Mouse (Mus musculus): ENCODE data around the gene Zcchc14. TPM values are rescaled to one million over a fixed set of nuclear protein-coding genes. Genes with fewer than 3 reads are reported as not detected.

The Zcchc14 gene
- polyA plus RNA-seq, 1 experiment, result 31.4 TPM

- Histone ChIP-seq H3K27me3 (replicated peaks; ENCODE audit: control insufficient read depth, insufficient read depth, low read length) (no peaks in the 10 kb centered on the region), H3K27ac (ENCODE audit: insufficient read depth, low read depth, low read length) (peak overlapping the region; percentile 48), H3K4me3 (ENCODE audit: insufficient read depth, low read depth, low read length) (peak overlapping the region; percentile 91), H3K36me3 (ENCODE audit: control insufficient read depth, insufficient read depth, low read length) (no peaks in the 10 kb centered on the region), H3K4me1 (ENCODE audit: control insufficient read depth, insufficient read depth, low read length) (peaks cover 26% of the 10 kb centered on the region)
- no peak for TF ChIP-seq POLR2A (IDR thresholded peaks at IDR 0.05; ENCODE audit: low read depth, low read length)
- TF ChIP-seq CTCF (conservative IDR thresholded peaks at IDR 0.05; ENCODE audit: insufficient read depth, insufficient read length, low read depth, low read length), result no peak
- WGBS, result 7% methylated on average over 56 of the region's 56 CpGs
- DNase-seq, result peak; percentile 66
Observed at GRCm38 (mm10) chr8:121651874-121652361, 783 bp downstream of the Zcchc14 start.

GRCm38 (mm10) chr8:121651308-121651873 lies 1.3 kb downstream of the Zcchc14 start:
- peak overlapping the region; percentile 91 for H3K4me3 ChIP-seq (ENCODE audit: insufficient read depth, low read depth, low read length)
- H3K36me3 ChIP-seq (ENCODE audit: control insufficient read depth, insufficient read depth, low read length), result no peaks in the 10 kb centered on the region
- 8% methylated on average over 47 of the region's 47 CpGs for WGBS
- H3K4me1 ChIP-seq (ENCODE audit: control insufficient read depth, insufficient read depth, low read length), result peaks cover 31% of the 10 kb centered on the region
- H3K27me3 ChIP-seq (replicated peaks; ENCODE audit: control insufficient read depth, insufficient read depth, low read length), result no peaks in the 10 kb centered on the region
- no peak for TF ChIP-seq CTCF (conservative IDR thresholded peaks at IDR 0.05; ENCODE audit: insufficient read depth, insufficient read length, low read depth, low read length)
- no peak for TF ChIP-seq POLR2A (IDR thresholded peaks at IDR 0.05; ENCODE audit: low read depth, low read length)
- H3K27ac ChIP-seq (ENCODE audit: insufficient read depth, low read depth, low read length), result peak overlapping the region; percentile 83
- no peak for DNase-seq

- H3K27ac ChIP-seq (ENCODE audit: insufficient read depth, low read depth, low read length), result peak overlapping the region; percentile 83
- H3K4me3 ChIP-seq (ENCODE audit: insufficient read depth, low read depth, low read length), result peak overlapping the region; percentile 91
- peak; percentile 70 for DNase-seq
- no peaks in the 10 kb centered on the region for H3K36me3 ChIP-seq (ENCODE audit: control insufficient read depth, insufficient read depth, low read length)
- H3K4me1 ChIP-seq (ENCODE audit: control insufficient read depth, insufficient read depth, low read length), result peaks cover 35% of the 10 kb centered on the region
- WGBS, result 24% methylated on average over 20 of the region's 20 CpGs
- H3K27me3 ChIP-seq (replicated peaks; ENCODE audit: control insufficient read depth, insufficient read depth, low read length), result no peaks in the 10 kb centered on the region
- TF ChIP-seq POLR2A (IDR thresholded peaks at IDR 0.05; ENCODE audit: low read depth, low read length) (no peak), CTCF (conservative IDR thresholded peaks at IDR 0.05; ENCODE audit: insufficient read depth, insufficient read length, low read depth, low read length) (no peak)
Observed at GRCm38 (mm10) chr8:121650389-121651307, 2.1 kb downstream of the Zcchc14 start.

- Histone ChIP-seq H3K36me3 (ENCODE audit: control insufficient read depth, insufficient read depth, low read length) (no peaks in the 10 kb centered on the region), H3K4me3 (ENCODE audit: insufficient read depth, low read depth, low read length) (peak overlapping the region; percentile 45), H3K4me1 (ENCODE audit: control insufficient read depth, insufficient read depth, low read length) (peaks cover 42% of the 10 kb centered on the region), H3K27ac (ENCODE audit: insufficient read depth, low read depth, low read length) (peak overlapping the region; percentile 83), H3K27me3 (replicated peaks; ENCODE audit: control insufficient read depth, insufficient read depth, low read length) (no peaks in the 10 kb centered on the region)
- TF ChIP-seq CTCF (conservative IDR thresholded peaks at IDR 0.05; ENCODE audit: insufficient read depth, insufficient read length, low read depth, low read length), result no peak
- TF ChIP-seq POLR2A (IDR thresholded peaks at IDR 0.05; ENCODE audit: low read depth, low read length), result no peak
- 29% methylated on average over 10 of the region's 10 CpGs for WGBS
- DNase-seq, result peak; percentile 80
Observed at GRCm38 (mm10) chr8:121649904-121650303, 2.8 kb downstream of the Zcchc14 start.

GRCm38 (mm10) chr8:121649423-121649822 lies 3.3 kb downstream of the Zcchc14 start:
- DNase-seq, result peak; percentile 76
- Histone ChIP-seq H3K4me1 (ENCODE audit: control insufficient read depth, insufficient read depth, low read length) (peaks cover 47% of the 10 kb centered on the region), H3K36me3 (ENCODE audit: control insufficient read depth, insufficient read depth, low read length) (no peaks in the 10 kb centered on the region), H3K27ac (ENCODE audit: insufficient read depth, low read depth, low read length) (peak overlapping the region; percentile 83), H3K27me3 (replicated peaks; ENCODE audit: control insufficient read depth, insufficient read depth, low read length) (no peaks in the 10 kb centered on the region), H3K4me3 (ENCODE audit: insufficient read depth, low read depth, low read length) (peak overlapping the region; percentile 45)
- TF ChIP-seq POLR2A (IDR thresholded peaks at IDR 0.05; ENCODE audit: low read depth, low read length) (no peak), CTCF (conservative IDR thresholded peaks at IDR 0.05; ENCODE audit: insufficient read depth, insufficient read length, low read depth, low read length) (no peak)
- WGBS, result 59% methylated on average over 5 of the region's 5 CpGs

- Histone ChIP-seq H3K4me1 (ENCODE audit: control insufficient read depth, insufficient read depth, low read length) (peaks cover 50% of the 10 kb centered on the region), H3K27me3 (replicated peaks; ENCODE audit: control insufficient read depth, insufficient read depth, low read length) (no peaks in the 10 kb centered on the region), H3K27ac (ENCODE audit: insufficient read depth, low read depth, low read length) (peak overlapping the region; percentile 91), H3K4me3 (ENCODE audit: insufficient read depth, low read depth, low read length) (peak overlapping the region; percentile 4; the same call in 1 of the 2 replicates), H3K36me3 (ENCODE audit: control insufficient read depth, insufficient read depth, low read length) (no peaks in the 10 kb centered on the region)
- TF ChIP-seq POLR2A (IDR thresholded peaks at IDR 0.05; ENCODE audit: low read depth, low read length), result no peak
- no peak for TF ChIP-seq CTCF (conservative IDR thresholded peaks at IDR 0.05; ENCODE audit: insufficient read depth, insufficient read length, low read depth, low read length)
- DNase-seq, result peak; percentile 50
- WGBS, result 34% methylated on average over 16 of the region's 16 CpGs
Observed at GRCm38 (mm10) chr8:121648451-121648850, 4.2 kb downstream of the Zcchc14 start.

Data from kidney, adult 2 months (tissue).